Mouse (Mus musculus) thymus, adult 2 months (tissue): ENCODE results near the gene St6galnac3. TPM values are rescaled to one million over a fixed set of nuclear protein-coding genes. Genes with fewer than 3 reads are reported as not detected.

Source experiments
- DNase-seq: peaks from one replicate; pipeline ENCODE4 v3.0.0; 2021
- H3K27ac ChIP-seq: fragments of 200-500 bp; 2 replicates; pipeline ENCODE4 v1.5.1; 2012; ENCODE audit warnings: low read length, control low read depth; ENCODE audit not compliant: control insufficient read depth, insufficient read depth
- H3K27me3 ChIP-seq: fragments of 200-500 bp; 2 replicates; pipeline ENCODE4 v1.6.1; 2012; ENCODE audit warnings: mild to moderate bottlenecking, low read length, moderate library complexity, mixed read lengths; ENCODE audit not compliant: control insufficient read depth, insufficient read depth
- H3K36me3 ChIP-seq: fragments of 200-500 bp; 2 replicates; pipeline ENCODE4 v1.6.1; 2012; ENCODE audit warnings: mild to moderate bottlenecking, low read length, moderate library complexity; ENCODE audit not compliant: control insufficient read depth, insufficient read depth
- H3K4me1 ChIP-seq: fragments of 200-500 bp; replicated peaks from 2 replicates; pipeline ENCODE4 v1.6.1; 2012; ENCODE audit warnings: low read length; ENCODE audit not compliant: control insufficient read depth, insufficient read depth
- H3K4me3 ChIP-seq: fragments of 200-500 bp; 2 replicates; pipeline ENCODE4 v1.5.1; 2012; ENCODE audit warnings: mild to moderate bottlenecking, low read length, control low read depth, moderate library complexity; ENCODE audit not compliant: control insufficient read depth, insufficient read depth
- CTCF ChIP-seq: fragments of 200-500 bp; IDR thresholded peaks from 2 replicates; pipeline ENCODE4 v1.5.1; 2012; ENCODE audit warnings: mild to moderate bottlenecking, control low read depth, low read length, moderate library complexity, borderline replicate concordance; ENCODE audit not compliant: control insufficient read depth, poor library complexity, insufficient read depth; ENCODE audit errors: extremely low read depth
- POLR2A ChIP-seq: fragments of 200-500 bp; IDR thresholded peaks from 2 replicates; pipeline ENCODE4 v1.6.1; 2012; ENCODE audit warnings: mild to moderate bottlenecking, low read length, control low read depth, moderate library complexity; ENCODE audit not compliant: control insufficient read depth, poor library complexity, insufficient read depth; ENCODE audit errors: extremely low read depth
- WGBS: fragments of 180-500 bp; shearing (Covaris S2); methylation state at CpG from one replicate; pipeline ENCODE4 v1.1.7; 2018; 5-methylcytosine and 5-hydroxymethylcytosine counted together
- polyA plus RNA-seq: library from polyadenylated mRNA; depleted of rRNA; stranded (reverse); fragments of >200 nt; gene quantifications from 2 replicates; pipeline ENCODE4 v1.2.3, GENCODE M21; 2012; rRNA removed

Gene St6galnac3
- polyA plus RNA-seq, 1 experiment, result 1.3 TPM

DNA sequence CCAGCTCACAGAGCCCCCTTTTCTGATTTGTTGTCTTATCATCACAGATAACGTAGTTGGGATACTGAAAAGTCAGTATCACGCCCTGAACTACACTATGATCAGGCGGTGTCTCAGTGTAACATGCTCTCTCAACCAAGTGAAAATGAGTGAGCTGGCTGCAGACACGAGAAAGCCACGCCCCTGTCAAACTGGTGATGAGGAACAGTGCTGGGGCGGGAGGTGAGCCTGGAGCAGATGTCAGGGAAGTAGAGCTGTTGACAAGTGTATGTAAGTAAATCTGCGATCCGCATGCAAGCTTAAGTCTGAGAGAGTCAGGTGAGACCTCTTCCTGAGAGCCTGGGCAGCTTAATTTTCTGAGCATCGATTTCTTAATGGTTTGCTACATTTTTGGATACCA is 563.3 kb downstream of the St6galnac3 start:
- H3K27ac ChIP-seq, result no peak overlapping the region
- 72% methylated on average over 9 of the region's 9 CpGs for WGBS

DNA sequence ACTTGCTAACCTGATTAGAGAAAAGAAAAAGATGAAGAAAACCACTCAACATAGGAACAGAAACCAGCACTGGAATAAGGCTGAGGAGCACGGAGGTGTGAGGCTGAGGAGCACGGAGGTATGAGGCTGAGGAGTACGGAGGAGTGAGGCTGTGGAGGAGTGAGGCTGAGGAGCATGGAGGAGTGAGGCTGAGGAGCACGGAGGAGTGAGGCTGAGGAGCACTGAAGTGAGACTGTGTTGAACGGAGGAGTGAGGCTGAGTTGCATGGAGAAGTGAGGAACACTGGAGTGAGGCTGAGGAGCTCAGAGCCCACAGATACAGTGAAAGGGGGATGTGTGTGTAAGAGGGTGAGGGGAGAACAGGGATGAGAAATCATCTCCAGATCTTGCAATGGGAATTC is 564.3 kb downstream of the St6galnac3 start:
- WGBS, result 94% methylated on average over 5 of the region's 5 CpGs
- Histone ChIP-seq H3K27ac (no peak overlapping the region), H3K4me3 (no peak overlapping the region), H3K36me3 (no peaks in the 10 kb centered on the region), H3K27me3 (no peaks in the 10 kb centered on the region), H3K4me1 (no peaks in the 10 kb centered on the region)
- TF ChIP-seq POLR2A (no peak), CTCF (no peak)
- no peak for DNase-seq

More for the DNA sequence above, 563.3 kb downstream of the St6galnac3 start:
- H3K4me1 ChIP-seq, result no peaks in the 10 kb centered on the region
- no peaks in the 10 kb centered on the region for H3K36me3 ChIP-seq
- no peak for DNase-seq
- H3K4me3 ChIP-seq, result no peak overlapping the region
- TF ChIP-seq POLR2A (no peak), CTCF (no peak)
- no peaks in the 10 kb centered on the region for H3K27me3 ChIP-seq

DNA sequence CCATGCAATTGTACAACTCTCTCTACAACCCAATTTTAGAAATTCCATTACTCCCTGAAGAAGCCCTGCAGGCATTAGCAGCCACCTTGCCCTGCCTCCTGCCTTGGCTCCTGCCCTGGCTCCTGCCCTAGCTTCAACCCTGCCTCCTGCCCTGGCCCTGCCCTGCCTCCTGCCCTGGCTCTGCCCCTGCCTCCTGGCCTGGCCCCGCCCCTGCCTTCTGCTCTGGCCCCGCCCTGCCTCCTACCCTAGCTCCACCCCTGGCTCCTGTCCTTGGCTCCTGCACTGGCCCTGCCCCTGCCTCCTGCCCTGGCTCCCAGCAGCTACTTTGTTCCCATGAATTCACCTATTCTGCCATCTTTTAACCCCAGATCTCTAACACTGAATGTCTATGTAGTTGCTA is 576.1 kb downstream of the St6galnac3 start:
- TF ChIP-seq POLR2A, result no peak
- no peak for TF ChIP-seq CTCF
- DNase-seq, result no peak
- Histone ChIP-seq H3K4me1 (no peaks in the 10 kb centered on the region), H3K27ac (no peak overlapping the region), H3K36me3 (no peaks in the 10 kb centered on the region), H3K27me3 (no peaks in the 10 kb centered on the region), H3K4me3 (no peak overlapping the region)
- 76% methylated on average over 2 of the region's 2 CpGs for WGBS

Other genes with a start within 250 kb of the St6galnac3 start
- not detected in 2 replicates for gene Asb17, start 119.0 kb upstream of the St6galnac3 start, polyA plus RNA-seq
- 0.18 and 0.23 TPM in 2 replicates for gene Msh4, start 181.0 kb upstream of the St6galnac3 start, polyA plus RNA-seq
- 67.2 and 81.7 TPM in 2 replicates for gene Rabggtb, start 187.8 kb upstream of the St6galnac3 start, polyA plus RNA-seq
- gene Acadm, start 219.5 kb upstream of the St6galnac3 start, polyA plus RNA-seq, result 53.6 and 69.1 TPM in 2 replicates
- 0.03 and 0.05 TPM in 2 replicates for gene Slc44a5, start 248.3 kb upstream of the St6galnac3 start, polyA plus RNA-seq